Mouse (Mus musculus): Measurements from ENCODE around the gene Bub1b.

DNA sequence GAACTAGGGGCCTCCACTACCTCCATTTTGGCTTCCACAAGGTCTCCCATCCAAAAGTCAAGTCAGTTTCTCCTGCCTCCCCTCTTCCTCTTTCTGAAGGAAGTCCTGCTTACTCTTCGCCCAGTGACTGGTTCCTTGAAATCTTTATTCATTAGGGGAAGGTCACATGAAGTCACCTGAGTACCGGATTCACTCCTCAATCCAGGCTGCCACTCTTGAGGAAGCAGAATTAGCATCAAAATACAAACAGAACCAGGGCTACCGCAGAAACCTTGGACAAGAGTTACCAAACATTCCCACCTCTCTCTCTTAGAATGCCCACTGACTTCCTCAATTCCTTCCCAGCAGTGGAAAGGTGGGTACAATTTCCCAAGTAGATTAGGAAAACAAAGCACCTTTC lies 10.3 kb upstream of the Bub1b start:
- TF ChIP-seq ZKSCAN1 (IDR thresholded peaks at IDR 0.05; ENCODE audit: borderline replicate concordance, low read depth, low read length) = no peak
- TF ChIP-seq MEF2A (IDR thresholded peaks at IDR 0.05; ENCODE audit: borderline replicate concordance, low read depth, low read length) = no peak
- no peak for TF ChIP-seq KAT2A (IDR thresholded peaks at IDR 0.05; ENCODE audit: insufficient replicate concordance, low read length)
- no peak for TF ChIP-seq ETS1 (conservative IDR thresholded peaks at IDR 0.05; ENCODE audit: low read depth, low read length)
- TF ChIP-seq MAX (IDR thresholded peaks at IDR 0.05; ENCODE audit: low read length) = no peak

Data from CH12.LX (cell line).